Mouse (Mus musculus) gastrocnemius, postnatal 4 days (tissue): Measurements from ENCODE around the gene Ddias. TPM values are rescaled to one million over a fixed set of nuclear protein-coding genes. Genes with fewer than 3 reads are reported as not detected.

Source experiments
- DNase-seq, 2 experiments: peaks; one replicate each; pipeline ENCODE4 v3.0.0; 2021 to 2022; ENCODE audit warnings: low spot score in 2 of 2, mixed read lengths in 2 of 2
- total RNA-seq, 2 experiments: library from RNA; stranded (reverse); gene quantifications; 2 replicates each; pipeline ENCODE4 v1.2.3; 2021

The Ddias gene
- total RNA-seq, 2 experiments from 2014 or later, result 2.7 to 3.4 TPM

DNA sequence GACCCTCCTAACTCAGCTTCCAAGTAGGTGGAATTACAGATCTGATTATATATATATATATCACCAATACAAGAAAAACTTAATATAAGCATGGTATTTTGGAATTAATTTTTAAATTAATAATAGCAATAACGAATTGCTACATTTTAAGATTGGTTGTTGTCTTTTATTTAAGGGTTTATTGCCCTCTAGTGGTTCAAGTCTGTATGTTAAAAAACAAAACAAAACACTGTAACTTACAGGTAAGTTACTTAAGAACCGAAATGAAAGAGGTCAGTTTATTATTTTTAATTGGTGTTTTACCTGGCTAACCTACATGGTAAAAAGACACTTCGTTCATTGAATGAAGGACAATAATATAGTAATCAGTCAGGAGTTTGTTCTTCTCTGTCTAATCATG is 3.9 kb downstream of the Ddias start:
- DNase-seq, result no peak

- DNase-seq, result no peak
These were observed 7.5 kb downstream of the Ddias start for GRCm38 (mm10) chr7:92866526-92866925.

DNA sequence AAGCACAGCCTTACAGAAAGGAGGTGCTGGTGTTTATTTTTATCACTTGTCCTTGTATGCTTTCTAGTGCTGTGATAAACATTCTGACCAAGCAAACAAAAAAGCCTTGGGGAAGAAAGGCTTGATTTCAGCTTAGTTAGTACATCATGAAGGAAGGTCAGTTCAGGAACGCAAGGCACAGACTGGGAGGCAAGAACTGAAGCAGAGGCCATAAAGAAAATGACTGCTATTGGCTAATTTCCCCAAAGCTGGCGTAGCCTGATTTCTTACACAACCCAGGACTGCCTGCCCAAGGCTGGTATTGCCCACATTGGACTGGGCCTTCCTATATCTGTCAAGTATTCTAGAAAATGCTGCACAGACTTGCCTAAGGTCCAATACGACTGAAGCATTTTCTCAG is 25.8 kb downstream of the Ddias start:
- DNase-seq, result no peak

GRCm38 (mm10) chr7:92842254-92842653 is 31.8 kb downstream of the Ddias start:
- no peak for DNase-seq

DNA sequence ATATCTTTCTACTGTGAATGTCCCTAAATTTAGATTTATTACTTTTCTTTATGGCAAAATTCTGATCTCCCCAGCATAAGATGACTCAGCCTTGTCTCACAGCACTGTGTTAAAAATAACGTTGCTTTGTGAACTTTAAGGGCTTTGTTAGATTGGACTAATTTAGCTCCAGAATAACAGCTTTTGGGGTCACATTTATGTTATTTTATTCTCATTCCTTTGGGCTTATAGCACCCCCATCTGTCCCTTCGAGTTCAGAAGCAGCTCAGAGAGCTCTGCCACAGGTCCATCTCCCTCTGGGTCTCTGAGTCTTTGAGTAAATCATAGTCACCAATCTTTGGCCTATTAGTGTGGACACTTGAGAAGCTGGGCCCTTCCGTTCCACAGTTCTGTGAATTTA is 36.1 kb downstream of the Ddias start:
- no peak for DNase-seq

- DNase-seq, result no peak
These were observed 36.8 kb downstream of the Ddias start for GRCm38 (mm10) chr7:92837226-92837625.

DNA sequence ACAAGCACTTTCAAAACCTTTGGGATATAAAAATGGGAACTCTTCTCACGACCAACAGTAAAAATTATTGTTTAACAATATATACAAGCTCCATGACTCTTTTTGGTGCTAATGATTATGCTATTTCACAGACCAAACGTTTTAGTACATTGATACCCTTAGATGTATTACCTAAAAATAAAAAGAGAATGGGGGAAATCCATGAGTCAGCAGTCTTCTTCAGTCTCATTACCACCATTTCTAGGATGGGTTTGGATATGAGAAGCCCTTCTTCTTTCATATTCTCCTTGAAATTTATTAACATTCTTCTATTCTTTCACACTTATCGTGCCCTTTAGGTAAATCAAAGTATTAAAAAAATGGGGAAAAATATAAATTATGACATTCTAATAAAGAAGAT is 37.6 kb downstream of the Ddias start:
- DNase-seq, result no peak

DNA sequence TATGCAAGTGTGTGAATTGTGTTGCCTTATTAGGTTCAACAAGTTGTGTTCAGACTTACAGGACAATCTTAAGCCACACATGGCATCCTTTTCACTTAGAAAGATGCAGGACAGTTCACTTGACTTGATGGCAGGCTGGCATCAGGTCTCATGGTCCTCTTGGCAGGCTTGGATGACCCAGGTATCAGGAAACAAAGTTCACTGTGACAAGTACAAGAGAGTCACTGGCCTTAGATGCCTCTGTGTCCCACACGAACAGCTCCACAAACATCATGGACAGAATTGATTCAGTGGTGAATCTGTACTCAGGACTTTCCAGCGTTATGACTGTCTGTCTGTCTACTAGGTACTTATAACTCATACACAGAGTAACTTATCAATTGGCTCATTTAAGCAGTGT is 39.7 kb downstream of the Ddias start:
- no peak for DNase-seq

GRCm38 (mm10) chr7:92832395-92832794 is 41.7 kb downstream of the Ddias start:
- DNase-seq, result no peak

DNA sequence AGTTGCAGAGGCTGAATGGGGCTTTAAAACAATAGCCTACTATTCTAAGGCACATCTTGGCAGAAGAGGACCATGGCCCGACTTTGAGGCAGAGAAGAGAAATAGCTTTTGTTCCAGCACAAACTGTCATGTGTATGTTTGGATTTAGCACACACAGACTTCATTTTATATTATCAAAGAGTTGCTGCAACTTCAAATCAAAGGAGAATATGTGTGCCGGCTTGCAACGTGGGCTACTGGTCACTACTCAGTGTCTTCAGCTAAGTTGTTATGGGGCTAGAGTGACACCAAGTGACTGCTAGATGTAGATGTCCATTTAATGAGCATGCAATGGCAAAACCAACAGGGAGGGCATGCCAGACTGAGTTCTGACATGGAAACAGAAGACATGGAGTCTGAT is 46.1 kb downstream of the Ddias start:
- no peak for DNase-seq

DNA sequence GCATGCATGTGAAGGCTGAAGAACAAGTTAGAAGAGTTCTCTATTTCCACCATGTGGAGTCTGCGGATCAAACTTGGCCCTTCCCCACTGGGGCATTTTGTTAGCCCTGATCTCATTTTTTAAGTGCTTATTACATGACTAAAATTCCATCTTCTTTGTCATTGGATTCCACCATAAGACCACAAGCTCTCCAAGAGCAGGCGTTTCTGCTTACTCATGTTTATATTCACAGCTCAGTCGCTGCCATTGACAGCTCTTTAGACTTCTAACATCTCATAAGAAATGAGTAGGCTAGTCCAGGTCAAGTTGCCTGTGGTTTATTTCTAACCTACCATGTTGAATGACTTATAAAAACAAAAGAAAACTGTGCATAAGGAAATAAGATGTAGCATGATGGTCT is 47.8 kb downstream of the Ddias start:
- DNase-seq, result no peak

GRCm38 (mm10) chr7:92822409-92823101 is 51.5 kb downstream of the Ddias start:
- no peak for DNase-seq

GRCm38 (mm10) chr7:92821871-92822270 is 52.2 kb downstream of the Ddias start:
- DNase-seq, result peak in 1 of 2 experiments; percentile 22

DNA sequence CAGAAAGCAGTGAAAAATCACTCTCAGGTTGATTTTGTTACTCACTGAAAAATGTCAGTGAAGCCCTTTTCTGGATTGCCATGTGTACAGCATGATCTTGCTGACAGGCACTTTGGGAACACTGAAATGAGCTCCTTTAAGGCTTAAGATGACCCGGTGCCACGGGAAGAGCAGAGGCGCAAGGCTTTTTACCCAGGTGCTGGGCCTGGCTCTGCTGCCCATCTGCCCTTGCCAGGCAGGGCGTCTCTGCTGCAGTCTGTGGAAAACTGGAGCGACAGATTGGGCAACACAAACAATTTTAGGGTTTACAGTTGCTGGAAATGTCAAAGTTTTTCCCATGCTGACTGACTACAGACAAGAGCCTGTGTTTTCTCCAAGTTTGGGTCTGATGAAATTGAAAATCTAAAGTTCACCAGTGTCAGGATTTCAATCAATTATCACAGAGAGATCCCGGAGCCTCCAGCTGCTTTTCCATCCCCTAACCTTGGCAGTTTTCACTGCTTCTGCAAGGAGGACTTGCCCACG is 53.0 kb downstream of the Ddias start:
- no peak for DNase-seq

- DNase-seq, result no peak
These were observed 53.6 kb downstream of the Ddias start for GRCm38 (mm10) chr7:92820410-92820809.

- DNase-seq, result no peak
These were observed 54.4 kb downstream of the Ddias start for GRCm38 (mm10) chr7:92819656-92820055.

- DNase-seq, result no peak
These were observed 56.2 kb downstream of the Ddias start for GRCm38 (mm10) chr7:92817886-92818285.

GRCm38 (mm10) chr7:92817242-92817641 is 56.8 kb downstream of the Ddias start:
- DNase-seq, result no peak

- no peak for DNase-seq
These were observed 62.3 kb downstream of the Ddias start for GRCm38 (mm10) chr7:92811667-92812279.
